Mouse (Mus musculus) left cerebral cortex, adult 2 months (tissue): Measurements from ENCODE around the gene Nlgn1. TPM values are rescaled to one million over a fixed set of nuclear protein-coding genes. Genes with fewer than 3 reads are reported as not detected.
A peak's percentile ranks its signal among the peaks of the same experiment; 100 is the strongest.

Experiments used
- DNase-seq, 2 experiments: peaks; one replicate each; pipeline ENCODE4 v3.0.0; 2021 to 2022; ENCODE audit warnings: low spot score in 2 of 2, mixed read lengths in 1 of 2; ENCODE audit errors: extremely low spot score in 1 of 2
- H3K27ac ChIP-seq: fragments of 200-600 bp; 2 replicates; pipeline ENCODE4 v1.8.1; 2022
- H3K4me3 ChIP-seq: fragments of 200-600 bp; 2 replicates; pipeline ENCODE4 v1.8.1; 2022
- CTCF ChIP-seq: fragments of 200-600 bp; IDR thresholded peaks from 2 replicates; pipeline ENCODE4 v1.8.1; 2022; ENCODE audit warnings: antibody characterized with exemption, mild to moderate bottlenecking, moderate library complexity
- intact Hi-C: fragments of 180-260 bp; cut with DNase I; formaldehyde crosslinking; loops from one replicate; pipeline ENCODE4 v1.15.1; 2025
- total RNA-seq, 2 experiments: library from RNA; stranded (reverse); gene quantifications; 2 replicates each; pipeline ENCODE4 v1.2.3; 2021

The Nlgn1 gene
- total RNA-seq, 2 experiments from 2014 or later = 108 to 114 TPM

DNA sequence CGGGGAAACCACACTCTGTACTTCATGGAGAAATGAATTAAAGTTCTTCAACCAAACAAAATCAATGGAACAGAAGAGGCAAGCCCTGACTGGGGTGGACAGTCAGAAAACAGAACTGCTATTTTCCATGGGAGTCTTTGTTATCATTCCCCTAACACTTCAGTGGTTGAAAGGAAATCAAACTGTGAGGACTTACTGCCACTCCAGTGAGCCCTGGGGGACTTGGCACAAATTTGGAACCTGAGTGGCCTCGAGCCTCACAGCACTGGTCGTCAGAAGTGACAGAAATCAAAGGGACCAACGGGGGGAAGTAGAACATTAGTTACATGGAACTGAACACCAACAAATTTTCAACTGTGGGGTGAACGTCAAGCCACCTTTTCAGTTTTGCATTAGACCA is 34.4 kb downstream of the Nlgn1 start:
- H3K4me3 ChIP-seq = no peak overlapping the region

DNA sequence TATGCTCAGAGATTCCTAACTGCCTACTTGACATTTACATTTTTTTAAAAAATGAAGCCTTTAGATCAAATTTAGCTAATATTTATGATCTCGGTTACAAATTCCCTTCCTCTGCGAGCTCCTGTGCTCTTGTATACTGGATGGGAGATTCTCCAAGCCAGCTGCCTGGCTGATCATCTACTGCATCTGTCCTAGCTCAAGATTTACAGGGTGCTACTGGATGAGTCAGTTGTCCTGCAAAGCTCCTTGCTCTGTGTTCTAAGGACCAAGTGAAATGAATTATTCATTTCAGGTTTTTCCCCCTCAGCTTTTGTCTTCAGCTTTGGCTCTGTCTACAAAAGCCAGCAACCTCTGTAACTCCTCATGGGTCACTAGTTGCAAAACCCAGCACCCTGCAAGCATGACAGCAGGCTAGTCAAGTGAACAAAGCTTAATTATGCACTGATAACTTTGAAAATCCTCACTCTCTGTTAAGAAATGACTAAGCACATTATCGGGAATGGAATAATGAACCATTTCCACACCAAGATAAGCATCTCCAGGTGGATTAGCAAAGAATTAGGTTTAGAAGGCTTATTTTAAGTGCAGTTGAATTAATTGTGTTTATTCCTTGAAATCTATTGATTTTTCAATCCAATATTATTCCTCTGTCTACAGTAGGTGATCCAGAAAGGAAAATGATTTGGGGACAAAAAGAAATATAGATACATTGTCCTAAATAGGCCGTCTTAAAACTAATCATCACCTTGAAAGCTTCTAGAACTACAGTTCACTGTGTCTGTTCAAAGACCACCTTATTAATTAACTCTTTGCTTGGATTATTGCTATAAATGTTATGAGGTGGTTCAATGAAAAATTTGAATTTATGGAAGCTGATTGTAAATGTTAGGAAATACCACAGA is 61.1 kb downstream of the Nlgn1 start:
- Histone ChIP-seq H3K27ac (no peak overlapping the region), H3K4me3 (no peak overlapping the region)
- TF ChIP-seq CTCF = no peak
- DNase-seq = no peak
- intact Hi-C loops = no loop called here

More for the DNA sequence above, 34.4 kb downstream of the Nlgn1 start:
- TF ChIP-seq CTCF = no peak
- DNase-seq = no peak
- no peak overlapping the region for H3K27ac ChIP-seq
- intact Hi-C loops = no loop called here

DNA sequence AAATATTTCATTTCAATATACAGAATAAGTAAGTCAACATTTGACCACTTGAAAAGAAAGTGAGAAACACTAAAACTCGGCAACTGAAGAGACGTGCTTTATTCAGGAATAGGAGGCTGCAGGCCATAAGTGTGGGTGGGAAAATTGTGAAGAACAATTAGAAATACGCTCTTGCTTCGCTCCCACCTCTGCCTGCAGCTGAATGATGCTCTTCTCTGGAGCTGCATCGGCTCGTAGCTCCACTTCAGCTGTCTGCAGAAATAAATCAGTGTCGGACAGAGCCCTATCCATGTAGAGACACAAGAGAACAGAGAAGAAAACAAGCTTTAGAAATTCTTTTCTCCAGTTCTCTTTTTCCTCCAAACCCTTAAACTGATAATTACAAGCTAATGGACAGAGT is 85.7 kb downstream of the Nlgn1 start:
- no peak for DNase-seq
- Histone ChIP-seq H3K27ac (no peak overlapping the region), H3K4me3 (no peak overlapping the region)
- no peak for TF ChIP-seq CTCF
- intact Hi-C loops = no loop called here

DNA sequence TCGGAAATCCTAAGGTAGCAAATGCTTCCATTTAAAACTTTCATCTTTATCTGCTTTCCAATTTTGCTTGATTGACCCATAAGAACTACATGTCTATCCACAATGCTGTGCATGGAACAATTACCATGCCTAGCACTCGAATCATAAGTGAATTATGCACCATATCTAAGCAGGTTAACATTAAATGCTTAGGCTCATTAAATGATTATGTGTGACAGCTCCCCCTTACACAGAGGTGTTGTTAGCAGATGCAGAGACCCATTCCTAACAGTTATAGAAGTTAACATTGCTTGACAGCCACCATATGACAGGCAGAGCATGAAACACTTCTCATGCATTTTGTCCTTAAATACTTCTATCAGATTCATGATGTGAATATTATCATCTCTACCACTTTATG is 89.0 kb downstream of the Nlgn1 start:
- H3K4me3 ChIP-seq = no peak overlapping the region
- intact Hi-C loops = no loop called here
- TF ChIP-seq CTCF = no peak
- no peak overlapping the region for H3K27ac ChIP-seq
- DNase-seq = no peak

DNA sequence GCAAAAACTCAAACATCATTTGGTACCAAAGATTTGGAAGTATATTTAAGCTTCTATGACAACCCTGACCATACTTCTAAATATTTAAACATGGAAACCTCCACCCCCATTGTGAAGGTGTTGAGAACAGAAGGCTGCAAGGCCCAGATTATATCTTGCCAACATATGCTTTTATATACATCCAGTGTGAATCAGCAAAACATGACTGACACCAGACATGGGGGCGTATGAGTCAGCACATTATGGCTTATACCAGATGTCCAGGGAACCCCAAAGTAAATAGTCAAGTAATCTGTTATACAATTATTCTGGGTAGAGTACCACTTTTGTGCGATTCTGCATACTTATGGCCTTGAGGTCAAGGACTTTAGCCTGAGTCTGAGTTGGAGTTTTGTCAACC is 102.3 kb downstream of the Nlgn1 start:
- DNase-seq = peak in 1 of 2 experiments; percentile 62
- Histone ChIP-seq H3K27ac (no peak overlapping the region), H3K4me3 (no peak overlapping the region)
- intact Hi-C loops = loop anchor here (5.0 to 10.0 kb wide), 3 partner anchors 102 to 615 kb away; partner anchors contain the start of gene Nlgn1
- TF ChIP-seq CTCF = no peak

DNA sequence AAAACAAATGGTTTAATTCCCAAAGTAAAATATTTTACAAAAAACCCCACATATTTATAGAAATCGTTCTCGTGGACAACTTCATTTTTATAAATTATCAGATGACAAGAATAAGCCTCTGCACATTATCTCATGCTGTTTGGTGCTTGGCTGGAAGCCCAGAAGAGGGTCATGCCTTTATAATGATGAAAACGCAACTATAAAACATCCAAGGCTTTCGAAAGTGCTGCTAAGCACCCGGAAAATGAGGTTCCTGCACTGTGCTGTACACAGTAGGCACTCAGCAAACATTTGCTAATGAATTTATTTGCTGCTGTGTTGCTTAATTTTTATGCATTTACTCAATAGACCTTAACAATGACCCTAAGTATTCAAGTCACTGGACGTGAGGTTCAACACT is 103.4 kb downstream of the Nlgn1 start:
- intact Hi-C loops = no loop called here
- no peak for TF ChIP-seq CTCF
- no peak overlapping the region for H3K27ac ChIP-seq
- H3K4me3 ChIP-seq = no peak overlapping the region
- DNase-seq = no peak

DNA sequence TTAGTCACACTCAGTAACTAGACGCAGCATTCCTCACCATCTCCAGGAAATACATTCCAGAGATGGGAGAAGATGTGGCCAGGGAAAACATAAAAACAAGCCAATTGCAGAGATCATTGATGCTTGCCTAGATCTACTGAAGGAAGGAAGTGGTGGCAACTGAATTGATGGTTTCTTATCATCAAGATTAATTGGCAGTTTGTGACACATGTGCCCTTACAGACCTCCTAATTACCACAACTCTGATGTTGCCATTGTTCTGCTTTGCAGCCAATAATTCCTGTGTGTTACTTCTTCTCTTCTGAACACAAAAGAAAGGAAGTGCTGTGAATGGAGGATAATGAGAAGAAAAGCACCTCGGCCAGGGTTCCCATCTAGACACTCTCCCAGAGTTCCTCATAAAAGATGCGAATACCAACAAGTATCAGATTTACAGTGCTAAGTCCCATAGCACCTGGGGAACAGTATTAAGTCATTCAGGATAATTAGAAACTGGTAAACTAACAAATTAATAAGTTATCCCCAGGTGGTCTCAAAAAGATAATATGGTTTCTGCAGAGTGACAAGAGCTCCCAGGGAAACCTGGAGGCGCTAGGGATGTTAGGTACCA is 104.0 kb downstream of the Nlgn1 start:
- no peak overlapping the region for H3K4me3 ChIP-seq
- no peak overlapping the region for H3K27ac ChIP-seq
- DNase-seq = no peak
- TF ChIP-seq CTCF = no peak
- intact Hi-C loops = no loop called here

DNA sequence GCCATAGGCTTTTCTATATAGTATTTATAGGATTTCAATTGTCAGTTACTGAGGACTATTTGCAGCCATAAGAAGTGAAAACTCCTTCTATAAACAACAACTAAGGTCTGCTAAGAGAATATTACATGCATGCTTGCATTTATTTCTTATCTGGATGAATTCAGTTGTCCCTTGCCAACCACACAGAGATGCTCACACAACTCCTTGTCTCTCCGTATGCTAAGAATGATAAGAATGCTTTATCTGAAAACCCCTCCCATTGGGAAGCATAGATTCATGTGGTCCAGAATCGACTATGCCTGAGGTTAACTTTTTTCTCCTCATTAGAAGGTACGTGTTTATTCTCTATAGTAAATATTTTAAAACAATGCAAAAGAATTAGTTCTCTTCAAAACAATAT is 108.8 kb downstream of the Nlgn1 start:
- no peak overlapping the region for H3K4me3 ChIP-seq
- H3K27ac ChIP-seq = no peak overlapping the region
- TF ChIP-seq CTCF = no peak
- DNase-seq = no peak
- intact Hi-C loops = no loop called here

DNA sequence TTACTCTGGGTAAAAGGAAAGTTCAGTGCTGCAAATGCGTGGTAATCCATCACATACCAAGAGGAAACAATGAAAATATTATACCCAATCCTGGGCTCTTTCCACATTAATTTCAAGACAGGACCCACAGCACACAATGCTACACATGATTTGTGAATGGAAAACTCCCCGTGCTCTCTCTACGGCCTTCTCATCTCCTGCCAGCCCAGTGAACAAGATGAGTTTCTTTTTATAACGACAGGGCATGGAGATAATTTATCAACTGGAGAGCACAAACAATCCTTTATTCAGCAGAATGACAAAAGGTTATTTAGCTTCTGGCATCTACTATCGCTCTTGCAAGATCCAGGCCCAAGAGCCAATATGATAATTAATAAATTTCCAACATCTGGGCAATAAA is 116.0 kb downstream of the Nlgn1 start:
- no peak for TF ChIP-seq CTCF
- H3K27ac ChIP-seq = no peak overlapping the region
- DNase-seq = no peak
- H3K4me3 ChIP-seq = no peak overlapping the region
- intact Hi-C loops = no loop called here

DNA sequence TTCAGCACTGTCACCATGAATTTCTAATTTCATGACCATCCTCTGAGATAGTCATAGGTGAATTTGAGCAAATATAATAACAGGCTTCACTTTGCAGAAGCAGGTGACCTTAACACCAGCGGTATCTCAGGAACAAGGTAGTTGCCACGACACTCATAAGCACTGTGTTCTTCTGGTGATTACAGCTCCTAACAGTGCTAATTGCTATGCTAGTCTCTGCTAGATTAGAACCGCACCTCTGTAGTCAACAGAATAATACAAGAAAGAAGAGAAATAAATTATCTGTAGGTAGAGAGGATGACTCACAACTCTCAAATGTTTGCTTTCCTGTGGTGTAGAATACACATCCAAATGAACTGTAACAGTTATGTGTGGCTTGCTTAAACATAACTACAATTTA is 129.6 kb downstream of the Nlgn1 start:
- no peak for DNase-seq
- TF ChIP-seq CTCF = no peak
- intact Hi-C loops = no loop called here
- Histone ChIP-seq H3K4me3 (no peak overlapping the region), H3K27ac (no peak overlapping the region)

DNA sequence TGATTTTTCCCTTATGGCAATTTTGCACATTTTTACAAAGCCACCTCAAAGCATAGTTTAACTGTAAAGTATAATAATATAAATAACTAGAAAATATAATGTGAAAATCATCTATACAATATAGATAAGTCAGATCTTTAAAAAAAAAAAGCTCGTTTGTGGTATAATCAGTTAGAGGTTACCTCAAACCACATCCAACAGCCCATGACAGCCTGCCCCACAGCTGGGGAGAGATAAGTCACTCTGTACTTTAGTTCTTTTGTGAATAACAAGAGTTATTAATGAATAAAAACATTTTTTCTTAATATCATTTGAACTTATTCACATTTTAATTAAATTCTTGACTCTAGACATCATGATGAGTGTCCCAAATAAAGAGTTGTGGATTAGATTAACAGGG is 130.8 kb downstream of the Nlgn1 start:
- DNase-seq = no peak
- Histone ChIP-seq H3K27ac (no peak overlapping the region), H3K4me3 (no peak overlapping the region)
- intact Hi-C loops = no loop called here
- no peak for TF ChIP-seq CTCF

DNA sequence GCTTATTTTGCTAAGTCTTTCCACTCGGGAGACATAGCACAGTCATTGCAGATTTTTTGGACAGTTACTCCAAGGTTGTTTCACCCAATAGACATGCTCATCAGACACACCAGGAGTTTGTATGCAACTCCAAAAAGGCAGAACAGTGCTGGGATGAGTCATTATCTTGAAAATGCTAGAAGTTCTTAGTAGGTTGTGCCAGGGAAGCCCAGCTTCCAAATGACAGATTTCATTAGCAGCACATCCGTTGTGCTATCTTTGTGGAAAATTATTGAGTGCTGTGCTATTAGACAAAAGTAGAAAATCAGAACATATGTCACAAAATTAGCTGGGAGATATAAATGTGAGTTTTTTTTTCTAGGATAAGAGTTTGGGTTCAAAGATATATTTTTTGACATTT is 137.3 kb downstream of the Nlgn1 start:
- DNase-seq = no peak
- H3K27ac ChIP-seq = no peak overlapping the region
- intact Hi-C loops = no loop called here
- H3K4me3 ChIP-seq = no peak overlapping the region
- TF ChIP-seq CTCF = no peak

DNA sequence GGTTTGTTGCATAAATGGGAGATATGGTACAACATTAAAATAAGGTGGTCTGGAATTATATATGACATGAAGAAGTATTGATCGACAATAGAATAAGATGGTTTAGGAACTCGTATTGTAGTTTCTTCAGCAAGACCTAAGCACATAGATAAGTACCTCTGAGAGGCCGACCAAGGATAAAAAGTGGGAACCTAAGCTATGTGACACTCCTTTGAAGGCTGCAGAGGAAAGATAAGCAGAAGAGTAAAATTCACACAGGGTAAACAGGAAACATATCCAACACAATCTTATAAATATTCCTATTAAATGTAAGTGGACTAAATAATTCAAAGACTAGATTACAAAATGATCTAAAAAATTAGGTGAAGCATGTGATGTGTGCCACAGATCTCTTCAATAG is 151.2 kb downstream of the Nlgn1 start:
- intact Hi-C loops = no loop called here
- no peak overlapping the region for H3K27ac ChIP-seq
- DNase-seq = no peak
- TF ChIP-seq CTCF = no peak
- no peak overlapping the region for H3K4me3 ChIP-seq
